Mouse (Mus musculus): ENCODE measurements around the gene Clgn. TPM values are rescaled to one million over a fixed set of nuclear protein-coding genes. Genes with fewer than 3 reads are reported as not detected.

Gene Clgn
- polyA plus RNA-seq, 1 experiment from 2014 or later = 0.08 TPM

DNA sequence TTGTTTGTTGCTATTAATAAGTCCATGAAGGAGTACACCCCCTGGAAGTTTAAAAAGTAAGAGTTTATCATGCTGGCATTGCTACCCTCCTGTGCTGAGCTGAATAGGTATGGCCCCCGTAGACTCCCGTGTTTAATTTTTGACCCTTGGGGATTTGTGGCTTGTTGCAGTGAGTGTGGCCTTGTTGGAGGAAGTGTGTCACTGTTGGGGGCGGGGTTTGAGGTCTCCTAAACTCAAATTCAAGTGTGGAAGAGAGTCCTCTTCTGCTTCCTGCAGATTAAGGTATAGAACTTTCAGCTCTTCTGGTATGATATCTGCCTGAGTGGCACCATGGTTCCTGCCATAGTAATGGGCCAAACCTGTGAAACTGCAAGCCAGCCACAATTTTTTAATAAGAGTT, 69.9 kb downstream of the Clgn start:
- no peak overlapping the region for H3K9ac ChIP-seq (ENCODE audit: low read length)
- no peaks in the 10 kb centered on the region for H3K4me1 ChIP-seq (ENCODE audit: control insufficient read depth in 2 of 2, insufficient read depth in 2 of 2, low read length in 2 of 2)
- no peaks in the 10 kb centered on the region for H3K27me3 ChIP-seq (ENCODE audit: control insufficient read depth, insufficient read depth, low read length)
- no peak overlapping the region for H3K4me2 ChIP-seq (ENCODE audit: low read length)
- peaks cover 4% of the 10 kb centered on the region; the same call in 1 of the 2 replicates for H3K9me3 ChIP-seq (ENCODE audit: control insufficient read depth, low read length)
- H3K27ac ChIP-seq (replicated peaks in 1 of 2; ENCODE audit: control insufficient read depth in 1 of 2, insufficient read depth in 1 of 2, low read depth in 2 of 2, low read length in 2 of 2) = no peak overlapping the region
- WGBS = 69% methylated on average over 3 of the region's 3 CpGs
- no peak for ATAC-seq (ENCODE audit: insufficient number of reproducible peaks, insufficient read depth, low FRiP score, low read depth)
- H3K4me3 ChIP-seq (ENCODE audit: control insufficient read depth in 1 of 2, insufficient read depth in 1 of 2, low read depth in 1 of 2, low read length in 2 of 2) = no peak overlapping the region
- no peaks in the 10 kb centered on the region for H3K36me3 ChIP-seq (ENCODE audit: control insufficient read depth, insufficient read depth, low read length)

Other genes with a start within 250 kb of the Clgn start
- gene Tbc1d9, start 224.5 kb upstream of the Clgn start, polyA plus RNA-seq (2014; fragmentation: Nextera tagmentation; extraction: Ambion mirVana) = 0.85 and 1.1 TPM in 2 replicates
- gene Gm10645, start 223.7 kb upstream of the Clgn start, polyA plus RNA-seq (2014; fragmentation: Nextera tagmentation; extraction: Ambion mirVana) = 0.85 and 1.2 TPM in 2 replicates
- gene Ucp1, start 99.5 kb upstream of the Clgn start, polyA plus RNA-seq (2014; fragmentation: Nextera tagmentation; extraction: Ambion mirVana) = not detected in 2 replicates
- 12.6 and 13.1 TPM in 2 replicates for gene Elmod2, start 57.4 kb upstream of the Clgn start, polyA plus RNA-seq (2014; fragmentation: Nextera tagmentation; extraction: Ambion mirVana)
- not detected in 2 replicates for gene Mgat4d, start 41.4 kb upstream of the Clgn start, polyA plus RNA-seq (2014; fragmentation: Nextera tagmentation; extraction: Ambion mirVana)
- 76.3 and 79.9 TPM in 2 replicates for gene Scoc, start 68.5 kb downstream of the Clgn start, polyA plus RNA-seq (2014; fragmentation: Nextera tagmentation; extraction: Ambion mirVana)
- gene Olfr370, start 145.9 kb downstream of the Clgn start, polyA plus RNA-seq (2014; fragmentation: Nextera tagmentation; extraction: Ambion mirVana) = not detected in 2 replicates
- gene Ndufb7, start 176.8 kb downstream of the Clgn start, polyA plus RNA-seq (2014; fragmentation: Nextera tagmentation; extraction: Ambion mirVana) = 717 and 718 TPM in 2 replicates
- 461 and 507 TPM in 2 replicates for gene Tecr, start 218.1 kb downstream of the Clgn start, polyA plus RNA-seq (2014; fragmentation: Nextera tagmentation; extraction: Ambion mirVana)
- gene Dnajb1, start 218.3 kb downstream of the Clgn start, polyA plus RNA-seq (2014; fragmentation: Nextera tagmentation; extraction: Ambion mirVana) = 37.0 and 38.2 TPM in 2 replicates